Mouse (Mus musculus): ENCODE results near the gene Gm11214. TPM values are rescaled to one million over a fixed set of nuclear protein-coding genes. Genes with fewer than 3 reads are reported as not detected.
A peak's percentile ranks its signal among the peaks of the same experiment; 100 is the strongest.

Gene Gm11214
- polyA plus RNA-seq (2017; shearing (Covaris generic)): not detected

GRCm38 (mm10) chr4:63663279-63663678 is at the start of gene Gm11214:
Gm11214 (minus strand) TSS chr4:63663379.
- ATAC-seq: no peak

- ATAC-seq: no peak
Observed at GRCm38 (mm10) chr4:63711886-63712285, 48.7 kb upstream of the Gm11214 start.

- ATAC-seq: no peak
Observed at GRCm38 (mm10) chr4:63710431-63711220, 47.4 kb upstream of the Gm11214 start.

- ATAC-seq: no peak
Observed at GRCm38 (mm10) chr4:63706279-63706971, 43.2 kb upstream of the Gm11214 start.

GRCm38 (mm10) chr4:63704232-63704631 is 41.1 kb upstream of the Gm11214 start:
- peak; percentile 43 for ATAC-seq

- ATAC-seq: no peak
Observed at GRCm38 (mm10) chr4:63703686-63704085, 40.5 kb upstream of the Gm11214 start.

GRCm38 (mm10) chr4:63702006-63702704 is 39.0 kb upstream of the Gm11214 start:
- ATAC-seq: peak; percentile 52

- no peak for ATAC-seq
Observed at GRCm38 (mm10) chr4:63699749-63700148, 36.6 kb upstream of the Gm11214 start.

GRCm38 (mm10) chr4:63696921-63697320 is 33.7 kb upstream of the Gm11214 start:
- no peak for ATAC-seq

- no peak for ATAC-seq
Observed at GRCm38 (mm10) chr4:63692351-63692750, 29.2 kb upstream of the Gm11214 start.

GRCm38 (mm10) chr4:63687429-63687828 is 24.2 kb upstream of the Gm11214 start:
- no peak for ATAC-seq

GRCm38 (mm10) chr4:63686157-63686556 is 23.0 kb upstream of the Gm11214 start:
- ATAC-seq: no peak

GRCm38 (mm10) chr4:63685253-63685525 is 22.0 kb upstream of the Gm11214 start:
- no peak for ATAC-seq

- no peak for ATAC-seq
Observed at GRCm38 (mm10) chr4:63684412-63685252, 21.5 kb upstream of the Gm11214 start.

GRCm38 (mm10) chr4:63683716-63684115 is 20.5 kb upstream of the Gm11214 start:
- ATAC-seq: no peak

- ATAC-seq: no peak
Observed at GRCm38 (mm10) chr4:63683056-63683455, 19.9 kb upstream of the Gm11214 start.

- no peak for ATAC-seq
Observed at GRCm38 (mm10) chr4:63682441-63682840, 19.3 kb upstream of the Gm11214 start.

- no peak for ATAC-seq
Observed at GRCm38 (mm10) chr4:63681557-63681956, 18.4 kb upstream of the Gm11214 start.

- ATAC-seq: no peak
Observed at GRCm38 (mm10) chr4:63675128-63675527, 11.9 kb upstream of the Gm11214 start.

- peak; percentile 98 for ATAC-seq
Observed at GRCm38 (mm10) chr4:63668255-63668654, 5.1 kb upstream of the Gm11214 start.

- no peak for ATAC-seq
Observed at GRCm38 (mm10) chr4:63665738-63666137, 2.6 kb upstream of the Gm11214 start.

GRCm38 (mm10) chr4:63661857-63662256 is 1.3 kb downstream of the Gm11214 start:
- ATAC-seq: no peak

GRCm38 (mm10) chr4:63661426-63661825 is 1.8 kb downstream of the Gm11214 start:
- ATAC-seq: no peak
